17 mouse cellular contexts compared by ENCODE assay signal in genomic region chr10:58908451-58908850, GRCm38 (mm10).
"Had no signal": no experiment of that assay in that cellular context is flagged by ENCODE, and none has a peak within 500 bp of the region (broad histone marks: within the 10 kb centered on the region; RNA-seq: fewer than 3 reads in every experiment).

No protein-coding gene starts in this region.

- H3K36me3 ChIP-seq: lung, embryonic 15.5 days; midbrain, embryonic 13.5 days; midbrain, embryonic 15.5 days; neural tube, embryonic 12.5 days; stomach, embryonic 15.5 days had no signal

- H3K4me3 ChIP-seq: lung, embryonic 15.5 days; megakaryocyte, embryonic 14.5 days; midbrain, embryonic 13.5 days; midbrain, embryonic 15.5 days; neural tube, embryonic 12.5 days; stomach, embryonic 15.5 days had no signal

- DNase-seq: lung, adult 2 months; lung, postnatal 14 days; lung, postnatal 36 days; right cerebral cortex, postnatal 14 days; thymus, adult 2 months; thymus, postnatal 25 days; thymus, postnatal 4 days had no signal

- ATAC-seq: lung, postnatal 0 days; midbrain, embryonic 13.5 days; midbrain, embryonic 15.5 days had no signal

- H3K9ac ChIP-seq: lung, embryonic 15.5 days; midbrain, embryonic 13.5 days; midbrain, embryonic 15.5 days; neural tube, embryonic 12.5 days; stomach, embryonic 15.5 days had no signal

- H3K9me3 ChIP-seq: lung, embryonic 15.5 days; megakaryocyte, embryonic 14.5 days; midbrain, embryonic 13.5 days; midbrain, embryonic 15.5 days; neural tube, embryonic 12.5 days; stomach, embryonic 15.5 days had no signal

- H3K4me2 ChIP-seq: lung, embryonic 15.5 days; midbrain, embryonic 11.5 days; midbrain, embryonic 13.5 days; midbrain, embryonic 15.5 days; neural tube, embryonic 12.5 days; stomach, embryonic 15.5 days had no signal

- H3K4me1 ChIP-seq: megakaryocyte, embryonic 14.5 days; neural tube, embryonic 12.5 days; stomach, embryonic 15.5 days had no signal

- H3K27ac ChIP-seq: lung, embryonic 15.5 days; macrophage; midbrain, embryonic 13.5 days; midbrain, embryonic 15.5 days; neural tube, embryonic 12.5 days; stomach, embryonic 15.5 days; stomach, postnatal 0 days had no signal

- H3K27me3 ChIP-seq: lung, embryonic 15.5 days; megakaryocyte, embryonic 14.5 days; midbrain, embryonic 13.5 days; midbrain, embryonic 15.5 days; neural tube, embryonic 12.5 days; stomach, embryonic 15.5 days had no signal
